Mouse (Mus musculus): ENCODE results near the gene Bmpr1b.
"Not testable (repeated sequence)": the region's sequence is repeated elsewhere in the genome, so short reads cannot be mapped to it uniquely, and the experiment has no call there.

Gene Bmpr1b

DNA sequence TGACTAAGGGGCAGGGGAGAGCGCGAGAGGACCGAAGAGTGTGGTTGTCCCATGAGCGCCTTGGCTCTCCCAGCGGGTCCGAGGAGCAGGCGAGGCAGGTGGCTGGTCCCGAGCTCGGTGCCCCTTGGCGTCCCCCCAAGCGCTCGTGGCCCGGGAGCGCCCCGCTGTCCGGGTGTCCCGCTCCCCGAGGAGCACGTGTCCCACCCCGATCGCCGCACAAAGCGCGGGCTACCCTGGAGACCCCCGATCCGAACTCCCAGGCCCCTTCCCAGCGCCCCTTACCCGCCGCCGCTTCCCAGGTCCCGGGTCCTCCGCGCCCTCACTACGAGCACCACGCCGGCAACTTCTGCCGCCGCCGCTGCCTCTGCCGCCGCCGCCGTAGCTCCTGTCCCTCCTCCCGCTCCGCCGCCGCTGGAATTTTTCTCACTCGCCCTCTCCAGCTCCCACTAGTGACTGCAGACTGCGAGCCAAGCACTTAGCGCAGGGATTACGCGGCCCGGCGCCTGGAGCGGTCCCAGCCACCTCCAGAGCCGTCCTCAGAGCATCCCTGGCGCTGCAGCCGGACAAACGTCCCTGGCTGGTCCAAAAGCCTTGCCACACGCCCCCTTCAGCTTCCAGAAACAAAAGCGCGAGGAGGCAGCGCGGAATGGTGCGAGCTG, at the start of gene Bmpr1b:
TSS of gene Bmpr1b (minus strand) at position 563 of the 659 bp plus-strand sequence.
- peak; percentile 90 for DNase-seq

GRCm38 (mm10) chr3:142212821-142213220, 43.6 kb upstream of the Bmpr1b start:
- DNase-seq = peak; percentile 67

DNA sequence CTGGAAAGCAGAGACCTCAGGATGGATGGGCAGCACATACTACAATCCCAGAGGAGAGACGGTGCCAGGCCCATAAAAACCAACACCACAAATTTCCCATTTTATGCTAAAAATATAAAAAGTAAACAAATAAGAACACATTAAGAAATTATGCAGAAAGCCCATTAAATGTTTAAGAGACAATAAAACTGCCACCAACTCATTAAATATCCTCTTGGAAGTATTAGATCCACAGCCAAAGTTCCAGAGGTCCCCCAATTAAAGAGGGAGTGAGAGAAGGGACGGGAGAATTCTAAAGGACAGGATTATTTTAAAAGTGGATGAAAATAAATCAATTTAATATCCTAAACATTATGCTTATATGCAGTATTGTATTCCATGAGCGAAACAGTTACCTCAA, 43.0 kb upstream of the Bmpr1b start:
- DNase-seq = no peak

DNA sequence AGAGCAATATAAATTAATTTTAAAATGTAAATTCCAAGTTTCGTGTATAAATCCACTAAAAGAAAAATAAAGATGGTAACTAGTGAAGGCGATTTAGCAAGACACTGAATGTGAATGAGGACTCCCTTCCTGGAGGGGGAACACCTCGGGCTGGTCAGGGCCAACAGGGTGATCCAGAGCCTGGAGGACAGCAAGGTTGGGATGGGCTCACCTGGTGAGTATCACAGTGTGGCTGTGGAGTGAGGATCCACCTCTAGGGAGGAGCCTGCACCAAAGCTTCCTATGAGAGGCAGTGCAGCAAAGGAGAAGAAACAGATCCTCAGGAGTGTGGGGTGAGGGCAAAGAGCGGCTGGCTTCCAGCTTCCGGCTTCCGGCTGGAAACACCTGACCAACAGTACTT, 40.8 kb upstream of the Bmpr1b start:
- DNase-seq = no peak

DNA sequence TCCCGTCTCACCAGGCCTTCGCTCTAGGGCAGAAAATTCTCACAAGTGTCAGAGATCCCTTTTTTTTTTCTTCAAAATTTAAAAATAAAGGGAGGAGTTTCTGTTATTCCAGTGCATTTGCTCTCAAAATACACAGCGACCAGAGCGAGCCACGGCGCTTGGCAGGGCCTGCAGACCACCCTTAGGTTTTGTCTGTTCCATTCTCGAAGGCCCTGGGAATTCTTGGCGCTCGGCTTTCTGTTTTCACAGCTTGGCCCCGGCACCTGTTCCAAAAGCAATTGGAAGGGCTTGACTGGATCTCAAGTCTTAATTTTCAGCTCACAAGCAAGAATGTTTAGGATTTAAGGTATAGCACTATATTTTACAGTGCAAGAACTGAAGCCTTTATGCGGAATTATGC, 39.8 kb upstream of the Bmpr1b start:
- no peak for DNase-seq

GRCm38 (mm10) chr3:142207488-142207887, 38.3 kb upstream of the Bmpr1b start:
- DNase-seq = no peak

DNA sequence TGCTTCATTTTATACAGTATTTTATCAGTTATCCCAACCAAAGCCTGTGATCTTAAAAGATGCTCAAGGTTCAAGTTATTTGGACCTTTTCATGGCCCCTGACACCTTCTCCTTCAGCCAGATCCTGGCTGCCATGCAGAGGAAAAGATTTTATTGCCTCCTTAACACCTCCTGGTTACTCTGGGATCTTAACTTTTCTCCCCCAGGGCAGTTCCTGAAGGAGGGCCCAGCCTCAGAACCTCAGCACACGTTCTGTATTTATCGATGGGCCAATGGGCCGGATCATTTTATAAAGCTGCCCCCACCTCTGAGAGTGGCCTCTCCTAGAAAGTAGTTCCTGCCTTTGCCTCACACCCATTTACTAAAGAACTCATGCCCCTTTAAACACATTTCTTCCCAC, 37.1 kb upstream of the Bmpr1b start:
- DNase-seq = no peak

- no peak for DNase-seq
These were observed 26.9 kb upstream of the Bmpr1b start for GRCm38 (mm10) chr3:142196142-142196541.

DNA sequence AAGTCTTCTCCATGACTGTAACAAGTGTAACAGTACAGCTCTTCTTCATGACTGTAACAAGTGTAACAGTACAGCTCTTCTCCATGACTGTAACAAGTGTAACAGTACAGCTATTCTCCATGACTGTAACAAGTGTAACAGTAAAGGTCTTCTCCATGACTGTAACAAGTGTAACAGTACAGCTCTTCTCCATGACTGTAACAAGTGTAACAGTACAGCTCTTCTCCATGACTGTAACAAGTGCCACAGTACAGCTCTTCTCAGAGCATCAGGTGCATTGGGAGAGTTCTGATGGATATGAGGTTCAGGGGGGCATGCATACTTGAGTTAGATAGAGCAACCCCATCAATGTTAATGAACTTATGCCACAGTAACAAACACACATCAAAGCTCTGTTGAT, 22.4 kb upstream of the Bmpr1b start:
- not testable (repeated sequence) for DNase-seq

GRCm38 (mm10) chr3:142186551-142186950, 17.3 kb upstream of the Bmpr1b start:
- DNase-seq = no peak

DNA sequence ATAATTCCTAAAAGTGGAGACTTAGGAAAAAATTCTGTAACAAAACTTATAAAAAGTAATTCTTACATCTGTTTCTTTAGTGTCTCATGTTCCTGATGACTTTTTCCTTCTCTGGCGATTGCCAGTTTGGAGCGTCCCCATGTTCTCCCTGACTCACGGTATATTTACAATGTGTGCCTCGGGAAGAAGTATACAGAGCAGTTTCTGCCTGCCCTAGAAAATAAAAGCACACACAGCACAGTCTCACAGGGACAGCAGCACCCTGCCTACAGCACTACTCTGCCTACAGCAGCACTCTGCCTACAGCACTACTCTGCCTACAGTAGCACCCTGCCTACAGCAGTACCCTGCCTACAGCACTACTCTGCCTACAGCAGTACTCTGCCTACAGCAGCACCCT, 4.8 kb upstream of the Bmpr1b start:
- DNase-seq = no peak

GRCm38 (mm10) chr3:142168251-142168862, 868 bp downstream of the Bmpr1b start:
- DNase-seq = peak; percentile 40

- peak; percentile 14 for DNase-seq
These were observed 4.2 kb downstream of the Bmpr1b start for GRCm38 (mm10) chr3:142164981-142165380.

DNA sequence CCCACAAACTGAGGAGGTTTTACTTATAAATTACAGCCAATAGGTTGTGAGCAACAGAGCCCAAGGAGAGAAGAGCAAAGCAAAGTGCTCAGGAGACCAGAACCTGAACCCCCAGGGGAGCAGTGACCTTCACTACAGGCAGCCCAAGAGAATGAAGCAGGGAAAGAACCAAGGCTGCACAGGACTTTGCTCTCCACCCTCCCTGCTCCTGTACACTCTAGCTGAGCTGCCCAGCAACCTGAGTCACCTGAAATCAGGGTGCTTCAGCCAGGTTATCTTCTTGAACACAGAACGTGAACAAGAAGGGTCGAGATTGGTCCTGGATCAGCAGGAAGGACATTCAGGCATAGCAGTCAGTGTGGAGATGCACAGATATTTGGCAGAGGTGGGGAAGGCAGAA, 5.3 kb downstream of the Bmpr1b start:
- no peak for DNase-seq

GRCm38 (mm10) chr3:142161405-142161804, 7.8 kb downstream of the Bmpr1b start:
- no peak for DNase-seq

DNA sequence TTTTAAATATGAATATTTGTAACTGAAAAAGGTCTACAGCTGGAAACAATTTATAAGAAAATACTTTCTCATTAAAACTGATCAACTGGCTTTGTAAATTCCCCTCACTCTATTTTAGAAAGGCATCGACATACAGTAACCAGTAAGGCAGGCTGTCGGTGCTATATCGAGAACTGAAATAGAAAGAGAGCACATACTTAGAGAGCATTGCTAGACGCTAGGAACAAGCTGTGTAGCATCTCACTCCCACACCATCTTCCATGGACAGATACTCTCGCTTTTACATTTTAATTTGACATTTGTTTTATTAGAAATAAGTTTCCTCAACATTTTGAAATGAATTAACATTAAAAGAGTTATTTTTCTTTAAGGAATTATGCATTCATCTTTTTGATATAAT, 17.2 kb downstream of the Bmpr1b start:
- no peak for DNase-seq

DNA sequence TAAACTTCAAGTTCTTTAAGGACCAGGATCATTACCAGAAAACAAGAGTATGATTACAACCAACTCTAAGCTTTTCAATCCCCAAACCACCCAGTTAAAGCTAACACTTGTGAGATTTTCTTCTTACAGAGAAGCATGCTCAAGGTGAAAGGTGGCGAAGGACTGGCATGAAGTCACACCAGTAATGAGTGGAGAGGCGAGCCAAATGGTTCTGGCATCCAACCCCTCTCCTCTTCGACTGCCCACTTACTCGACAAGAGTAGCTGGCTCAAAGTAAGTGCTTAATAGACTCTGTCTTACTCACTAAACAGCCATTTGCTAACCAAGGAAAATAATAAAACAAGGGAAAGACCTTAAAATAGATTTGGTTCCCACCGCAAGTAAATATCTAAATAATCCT, 30.4 kb downstream of the Bmpr1b start:
- no peak for DNase-seq

- DNase-seq = no peak
These were observed 42.8 kb downstream of the Bmpr1b start for GRCm38 (mm10) chr3:142126379-142126778.

DNA sequence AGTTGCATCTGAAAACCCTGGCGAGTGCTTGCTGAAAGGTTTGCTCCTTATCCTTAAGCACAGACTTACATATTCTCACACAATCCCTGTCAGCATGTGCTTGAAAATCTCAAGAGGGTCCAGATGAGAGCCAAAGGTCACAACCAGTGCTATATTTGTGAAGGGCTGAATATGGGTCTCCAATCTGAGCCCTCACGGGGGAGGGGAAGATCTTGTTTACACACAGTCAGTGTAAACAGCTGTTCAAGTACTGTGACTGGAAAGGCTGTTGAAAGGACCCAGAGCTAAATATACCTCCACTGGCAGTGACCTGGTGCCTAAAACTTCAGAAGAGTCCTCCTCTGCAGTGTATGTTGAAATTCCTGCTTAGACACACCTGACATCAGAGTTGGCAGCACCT, 43.7 kb downstream of the Bmpr1b start:
- DNase-seq = peak; percentile 43

DNA sequence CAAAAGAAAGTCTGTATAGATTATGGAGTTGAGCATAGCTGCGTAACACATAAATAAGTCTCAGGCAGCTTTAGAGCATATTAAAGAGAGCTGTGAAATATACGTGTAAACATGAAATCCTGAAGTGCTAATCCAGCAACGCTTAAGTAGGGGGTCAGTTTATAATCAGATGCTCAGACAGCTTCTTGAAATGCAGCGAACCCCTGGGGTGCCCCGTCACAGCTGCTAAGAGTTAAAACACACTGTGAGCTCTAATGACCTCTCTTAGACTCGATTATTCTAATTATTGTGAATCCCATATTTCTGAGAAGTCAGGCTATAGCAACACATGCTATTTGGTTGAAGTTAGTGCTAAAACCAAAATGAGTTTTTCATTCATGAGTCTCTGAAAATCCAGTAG, 45.0 kb downstream of the Bmpr1b start:
- DNase-seq = no peak

- no peak for DNase-seq
These were observed 46.8 kb downstream of the Bmpr1b start for GRCm38 (mm10) chr3:142122376-142122775.

DNA sequence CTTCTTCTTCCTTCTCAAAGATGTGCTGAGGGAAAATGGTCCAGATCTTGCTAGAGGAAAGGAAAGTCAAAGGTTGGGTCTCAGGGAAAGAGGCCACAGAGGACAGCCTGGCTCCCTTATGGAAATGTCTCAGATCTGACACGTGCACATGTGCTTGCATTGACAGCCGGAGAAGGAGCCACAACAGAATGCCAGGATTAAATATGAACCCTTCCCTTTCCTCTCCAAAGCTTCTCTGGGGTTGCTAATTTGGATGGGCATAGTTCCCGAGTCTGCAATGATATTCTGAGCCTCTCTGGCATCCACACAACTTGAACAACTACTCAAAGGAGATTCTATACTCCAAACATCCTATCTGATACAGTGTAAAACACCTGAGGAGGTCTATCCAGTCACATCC, 48.4 kb downstream of the Bmpr1b start:
- no peak for DNase-seq

DNA sequence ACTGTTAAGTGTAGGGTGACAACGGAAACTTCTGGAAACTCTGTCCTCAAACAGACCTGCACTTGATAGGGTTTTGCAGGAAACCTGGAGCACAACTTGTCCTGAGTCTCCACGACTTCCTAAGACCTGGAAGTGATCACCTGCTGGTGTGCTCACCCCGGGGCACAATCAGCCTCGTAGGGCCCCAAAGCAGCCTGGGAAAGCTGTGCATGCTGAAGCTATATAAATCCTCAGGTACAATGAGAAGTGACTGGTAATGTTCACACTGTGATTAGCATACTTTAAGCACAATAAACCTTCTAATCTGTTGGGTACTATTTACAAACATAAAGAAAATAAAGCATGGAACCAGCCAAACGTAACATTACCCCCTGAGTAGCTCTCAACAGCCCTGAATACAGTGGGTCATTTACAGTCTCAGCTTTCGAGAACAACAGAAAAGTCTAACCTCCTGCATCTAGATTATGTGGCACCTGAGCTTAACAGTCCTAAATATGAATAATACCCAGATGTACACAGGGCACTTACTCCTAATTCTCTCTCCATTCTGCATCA, 54.4 kb downstream of the Bmpr1b start:
- no peak for DNase-seq

DNA sequence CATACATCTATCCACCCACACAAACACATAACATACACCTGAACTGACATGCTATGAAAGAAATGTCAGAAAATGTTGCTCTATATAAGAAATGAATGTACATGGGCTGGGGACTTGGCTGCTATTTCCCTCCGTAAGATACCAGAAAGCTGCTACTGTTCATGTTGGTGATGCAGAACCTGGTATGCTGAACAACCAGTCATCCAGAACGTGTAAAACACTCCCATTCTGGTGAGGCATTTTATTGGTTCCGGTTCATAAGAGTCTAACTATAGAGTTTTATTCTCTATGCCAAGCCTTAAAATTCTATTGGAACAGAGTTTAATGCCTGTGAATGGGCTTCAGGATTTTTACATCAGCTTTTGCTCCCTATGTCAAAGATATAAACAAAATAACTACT, 55.0 kb downstream of the Bmpr1b start:
- no peak for DNase-seq

DNA sequence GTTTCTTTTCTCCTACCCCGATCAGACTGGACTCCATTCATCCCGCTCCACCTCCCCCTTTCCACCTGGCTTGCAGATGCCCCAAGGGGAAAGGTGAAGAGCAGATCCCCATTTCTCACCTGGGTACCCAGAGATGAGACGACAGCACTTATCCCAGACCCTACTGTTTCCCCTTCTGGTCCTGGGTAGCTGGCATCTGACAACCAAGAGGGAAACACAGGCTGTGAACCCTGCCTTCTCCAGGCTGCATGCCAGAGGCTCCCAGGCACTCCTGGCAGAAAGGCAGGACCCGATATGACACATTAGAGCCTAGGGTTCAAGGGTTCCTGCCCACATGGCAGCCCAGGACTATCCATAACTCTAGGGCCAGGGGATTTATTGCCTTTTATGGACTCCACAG, 56.0 kb downstream of the Bmpr1b start:
- DNase-seq = no peak

Measured in embryo, embryonic 11 days (tissue).